Comparison of ENCODE assay signal across 11 mouse cellular contexts in genomic region chr6:85518091-85518693, GRCm38 (mm10). TPM values are rescaled to one million over a fixed set of nuclear protein-coding genes. Genes with fewer than 3 reads are reported as not detected.
DNase-seq lines count a peak whose midpoint lies in the region; ATAC-seq lines count a peak whose summit lies in the region.
"Had no signal": no experiment of that assay in that cellular context is flagged by ENCODE, and none has a peak within 500 bp of the region (broad histone marks: within the 10 kb centered on the region; RNA-seq: fewer than 3 reads in every experiment).

No protein-coding gene starts in this region.

- intact Hi-C loops in left cerebral cortex, postnatal 25 days (cut with DNase I): no loop called here

- peak; percentile 44 to 63 for DNase-seq in cerebellum, postnatal 25 days
- peak; percentile 54 to 57 for DNase-seq in left cerebral cortex, postnatal 25 days (ENCODE audit: low spot score in 2 of 2)
- DNase-seq in right cerebral cortex, adult 2 months (ENCODE audit: low spot score in 2 of 2): peak; percentile 54 to 67
- DNase-seq in kidney, postnatal 4 days: no peak
- DNase-seq in adrenal gland, postnatal 10 days: no peak
- no peak for DNase-seq in kidney, adult 18-20 months
- DNase-seq: gastrocnemius, postnatal 14 days; kidney, adult 8-10 months; liver had no signal

- ATAC-seq in cerebellum, adult (ENCODE audit: insufficient number of reproducible peaks, low FRiP score, low TSS enrichment): no peak
- peak; percentile 53 for ATAC-seq in frontal cortex, adult (ENCODE audit: low TSS enrichment)

RNA-seq across cellular contexts. Expression of gene Egr4, which starts 4.8 kb away (rescaled TPM):
- 10 to 100 TPM; 52.8 to 54.4 TPM for total RNA-seq in left cerebral cortex, postnatal 25 days (2021)
- under 1 TPM in 1 of 2 experiments, not detected in 1; 0.21 TPM for total RNA-seq in adrenal gland, postnatal 10 days (2021)
- total RNA-seq: gastrocnemius, postnatal 14 days had no signal

RNA-seq across cellular contexts. Expression of gene Fbxo41, which starts 15.4 kb away (rescaled TPM):
- 100 to 1,000 TPM; 109 to 112 TPM for total RNA-seq in left cerebral cortex, postnatal 25 days (2021)
- total RNA-seq in adrenal gland, postnatal 10 days (2021): 1 to 10 TPM in 1 of 2 experiments, under 1 TPM in 1; 0.60 to 1.4 TPM

Comparison
In these comparisons a context has a peak if more than half of its experiments do, and no peak if none do; other contexts are left out.
1. DNase-seq: peak in cerebellum, postnatal 25 days (2 of 2), left cerebral cortex, postnatal 25 days (2 of 2) and right cerebral cortex, adult 2 months (2 of 2); none in kidney, postnatal 4 days (0 of 2), adrenal gland, postnatal 10 days (single experiment) and kidney, adult 18-20 months (single experiment).
2. RNA of gene Egr4, which starts 4.8 kb away (total RNA-seq): 52.8 to 54.4 TPM in left cerebral cortex, postnatal 25 days; 0.21 TPM in adrenal gland, postnatal 10 days; every median in the first group is over 10 times any median in the second.
3. RNA of gene Fbxo41, which starts 15.4 kb away (total RNA-seq): 109 to 112 TPM in left cerebral cortex, postnatal 25 days; 0.60 to 1.4 TPM in adrenal gland, postnatal 10 days; every median in the first group is over 10 times any median in the second.